Mouse (Mus musculus): ENCODE results near the gene Haus3. TPM values are rescaled to one million over a fixed set of nuclear protein-coding genes. Genes with fewer than 3 reads are reported as not detected.

Gene Haus3
- 18.4 and 37.5 TPM in 2 replicates for polyA plus RNA-seq (2011; ENCODE audit: insufficient read depth, insufficient read length, low replicate concordance, missing spikeins)

DNA sequence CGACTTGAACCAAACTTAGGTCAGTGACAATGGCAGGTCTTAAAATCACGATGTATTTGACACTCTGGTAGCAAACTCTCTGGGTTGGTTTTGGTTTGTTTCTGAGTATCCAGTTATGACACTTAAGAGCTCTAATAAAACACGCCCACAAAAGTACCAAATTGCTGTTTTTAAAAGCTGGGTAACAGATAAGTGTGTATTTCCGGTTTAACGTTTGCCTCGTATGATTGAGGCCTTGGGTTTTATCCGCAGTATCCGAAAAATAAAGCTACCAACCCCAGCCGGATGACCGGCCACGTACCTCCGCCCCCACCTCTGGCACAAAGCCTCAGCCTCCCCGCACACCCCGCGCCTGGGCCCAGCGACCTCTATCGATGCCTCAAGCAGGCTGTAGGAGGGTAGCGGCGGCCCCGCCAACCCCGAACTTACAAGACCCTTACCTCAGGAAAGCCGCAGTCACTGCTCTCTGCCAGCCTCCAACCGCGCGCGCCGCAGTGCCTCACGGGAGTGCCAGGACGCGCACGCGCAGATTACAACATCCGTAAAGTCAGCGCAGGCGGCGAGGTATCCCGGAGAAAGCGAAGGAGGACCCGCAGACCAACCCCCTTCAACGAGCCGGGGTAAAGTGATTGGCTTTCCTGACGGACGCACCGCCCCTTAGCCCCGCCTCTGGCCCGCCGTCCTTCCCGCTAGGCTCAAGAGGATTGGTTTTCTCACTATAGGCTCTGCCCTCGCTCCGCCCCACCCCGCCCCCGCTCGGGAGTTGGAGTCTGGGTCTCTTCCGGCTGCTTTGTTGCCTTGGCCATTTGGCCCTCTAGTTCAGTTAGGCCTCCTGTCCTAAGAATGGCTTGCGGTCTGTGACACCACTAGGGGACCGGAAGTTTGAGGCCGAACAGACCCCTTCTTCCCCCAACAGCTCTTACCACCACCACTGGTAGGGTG lies at the start of gene Haus3, which contains the start of gene Poln:
TSS of gene Haus3 (minus strand) at position 578 of the 942 bp plus-strand sequence.
TSS of gene Poln (minus strand) at position 499 of the 942 bp plus-strand sequence.
- no peaks in the 10 kb centered on the region; the same call in 1 of the 2 replicates for H3K4me1 ChIP-seq (ENCODE audit: control insufficient read depth, insufficient read depth, low read length)
- peak within 1 kb of the TSS; percentile 89 for H3K4me3 ChIP-seq (replicated peaks; ENCODE audit: control insufficient read depth, low read depth, low read length)
- under 1% methylated on average over 57 of the region's 57 CpGs for WGBS
- H3K27ac ChIP-seq (ENCODE audit: control insufficient read depth, insufficient read depth, low read depth, low read length, poor library complexity): peak within 1 kb of the TSS; percentile 90
- TF ChIP-seq POLR2A (IDR thresholded peaks at IDR 0.05; ENCODE audit: borderline replicate concordance, control insufficient read depth, low read depth, low read length) (peak; percentile 80), CTCF (IDR thresholded peaks at IDR 0.05; ENCODE audit: control insufficient read depth, insufficient read depth, low read length) (0 out of 2 replicates have a peak, but pooled peaks have one; percentile 5)

DNA sequence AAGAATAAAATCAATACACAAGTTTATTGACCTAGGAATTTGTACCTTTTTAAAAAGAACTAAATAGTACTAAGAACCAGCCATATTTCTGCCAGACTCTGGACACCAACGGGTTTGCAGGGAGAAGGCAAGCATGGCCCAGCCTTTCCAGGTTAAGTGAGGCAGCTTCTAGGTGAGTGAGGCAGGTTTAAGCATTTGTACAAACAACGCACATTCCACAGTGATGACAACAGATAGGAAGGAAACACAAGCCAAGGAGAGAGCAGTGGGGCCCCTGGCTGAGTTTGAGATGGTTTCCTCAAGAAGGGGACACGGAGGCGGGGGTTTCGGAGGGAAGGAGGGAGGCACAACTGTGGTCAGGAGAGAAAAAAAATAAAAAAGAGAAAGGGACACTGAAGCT lies 49.3 kb upstream of the Haus3 start:
- H3K4me1 ChIP-seq (ENCODE audit: control insufficient read depth, insufficient read depth, low read length): no peaks in the 10 kb centered on the region
- no peak overlapping the region for H3K27ac ChIP-seq (ENCODE audit: control insufficient read depth, insufficient read depth, low read depth, low read length, poor library complexity)
- WGBS: 52% methylated on average over 5 of the region's 5 CpGs
- H3K4me3 ChIP-seq (replicated peaks; ENCODE audit: control insufficient read depth, low read depth, low read length): no peak overlapping the region
- no peak for TF ChIP-seq POLR2A (IDR thresholded peaks at IDR 0.05; ENCODE audit: borderline replicate concordance, control insufficient read depth, low read depth, low read length)
- no peak for TF ChIP-seq CTCF (IDR thresholded peaks at IDR 0.05; ENCODE audit: control insufficient read depth, insufficient read depth, low read length)

DNA sequence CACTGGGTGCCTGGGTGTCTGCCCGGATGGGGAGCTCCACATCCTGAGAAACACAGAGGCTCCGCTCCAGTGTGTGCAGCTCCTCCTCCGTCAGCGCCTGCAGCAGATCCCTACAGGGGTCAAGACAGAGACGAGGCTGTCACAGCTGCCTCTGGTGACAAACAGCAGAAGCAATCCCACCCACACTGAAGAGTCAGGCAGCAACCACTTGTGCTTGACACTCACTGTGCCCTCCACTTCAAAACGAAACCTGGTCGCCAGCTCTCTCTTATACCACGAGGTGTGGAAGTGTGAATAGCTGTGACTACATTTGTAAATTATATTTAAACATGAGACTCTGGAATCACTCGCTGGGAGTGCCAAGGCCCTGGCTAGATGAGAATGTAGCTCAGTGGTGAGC lies 48.4 kb upstream of the Haus3 start:
- H3K4me1 ChIP-seq (ENCODE audit: control insufficient read depth, insufficient read depth, low read length): no peaks in the 10 kb centered on the region
- no peak overlapping the region for H3K27ac ChIP-seq (ENCODE audit: control insufficient read depth, insufficient read depth, low read depth, low read length, poor library complexity)
- WGBS: 73% methylated on average over 9 of the region's 9 CpGs
- H3K4me3 ChIP-seq (replicated peaks; ENCODE audit: control insufficient read depth, low read depth, low read length): no peak overlapping the region
- TF ChIP-seq CTCF (IDR thresholded peaks at IDR 0.05; ENCODE audit: control insufficient read depth, insufficient read depth, low read length) (no peak), POLR2A (IDR thresholded peaks at IDR 0.05; ENCODE audit: borderline replicate concordance, control insufficient read depth, low read depth, low read length) (no peak)

- WGBS: 84% methylated on average over 7 of the region's 7 CpGs
- TF ChIP-seq POLR2A (IDR thresholded peaks at IDR 0.05; ENCODE audit: borderline replicate concordance, control insufficient read depth, low read depth, low read length): no peak
- no peak for TF ChIP-seq CTCF (IDR thresholded peaks at IDR 0.05; ENCODE audit: control insufficient read depth, insufficient read depth, low read length)
- Histone ChIP-seq H3K27ac (ENCODE audit: control insufficient read depth, insufficient read depth, low read depth, low read length, poor library complexity) (no peak overlapping the region), H3K4me3 (replicated peaks; ENCODE audit: control insufficient read depth, low read depth, low read length) (no peak overlapping the region), H3K4me1 (ENCODE audit: control insufficient read depth, insufficient read depth, low read length) (no peaks in the 10 kb centered on the region)
Observed at GRCm38 (mm10) chr5:34216025-34216424, 46.7 kb upstream of the Haus3 start.

DNA sequence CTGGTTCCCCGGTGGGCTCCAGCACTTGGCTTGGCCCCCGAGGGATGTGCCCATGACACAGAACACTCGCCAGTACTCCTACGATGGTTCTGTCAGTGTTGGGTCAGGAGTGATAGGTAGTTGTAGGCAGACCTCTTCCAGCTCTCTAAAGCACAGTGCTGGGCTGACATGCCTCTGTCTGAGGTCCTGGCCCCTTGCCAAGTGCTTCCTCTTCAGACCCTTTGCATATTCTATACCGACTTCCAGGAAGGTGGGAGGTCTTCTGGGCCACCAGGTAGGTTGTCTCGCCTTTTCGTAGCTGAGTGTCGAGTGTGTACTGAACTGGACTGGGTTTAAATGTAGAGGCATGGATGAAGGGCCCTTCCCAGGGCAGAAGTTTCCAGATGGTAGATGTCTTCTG lies 44.3 kb upstream of the Haus3 start:
- TF ChIP-seq POLR2A (IDR thresholded peaks at IDR 0.05; ENCODE audit: borderline replicate concordance, control insufficient read depth, low read depth, low read length): no peak
- no peak for TF ChIP-seq CTCF (IDR thresholded peaks at IDR 0.05; ENCODE audit: control insufficient read depth, insufficient read depth, low read length)
- 71% methylated on average over 8 of the region's 8 CpGs for WGBS

DNA sequence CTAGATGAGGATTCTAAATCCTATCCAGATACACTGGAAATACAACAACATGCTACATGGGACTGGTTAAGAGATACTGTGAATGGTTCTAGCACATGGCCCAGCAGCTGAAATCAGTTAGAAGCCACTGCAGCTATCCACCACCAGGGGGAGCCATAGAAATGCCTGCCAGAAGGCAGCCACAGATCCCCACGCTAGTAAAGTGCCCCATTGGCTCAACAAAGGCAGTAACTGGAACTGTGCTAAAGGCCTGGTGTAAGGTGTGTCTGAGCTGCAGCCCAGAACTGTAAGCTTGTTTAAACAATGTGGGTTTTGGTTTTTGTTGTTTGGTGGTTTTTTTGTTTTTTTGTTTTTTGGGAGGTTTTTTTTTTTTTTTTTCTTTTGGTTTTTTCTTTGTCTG lies 41.0 kb upstream of the Haus3 start:
- no peak overlapping the region for H3K27ac ChIP-seq (ENCODE audit: control insufficient read depth, insufficient read depth, low read depth, low read length, poor library complexity)
- WGBS: 3% methylated on average over 1 of the region's 1 CpGs
- TF ChIP-seq POLR2A (IDR thresholded peaks at IDR 0.05; ENCODE audit: borderline replicate concordance, control insufficient read depth, low read depth, low read length): no peak
- peak; percentile 92 for TF ChIP-seq CTCF (IDR thresholded peaks at IDR 0.05; ENCODE audit: control insufficient read depth, insufficient read depth, low read length)
- no peaks in the 10 kb centered on the region for H3K4me1 ChIP-seq (ENCODE audit: control insufficient read depth, insufficient read depth, low read length)
- no peak overlapping the region for H3K4me3 ChIP-seq (replicated peaks; ENCODE audit: control insufficient read depth, low read depth, low read length)

More for the DNA sequence above, 44.3 kb upstream of the Haus3 start:
- H3K27ac ChIP-seq (ENCODE audit: control insufficient read depth, insufficient read depth, low read depth, low read length, poor library complexity): no peak overlapping the region
- H3K4me3 ChIP-seq (replicated peaks; ENCODE audit: control insufficient read depth, low read depth, low read length): no peak overlapping the region
- no peaks in the 10 kb centered on the region for H3K4me1 ChIP-seq (ENCODE audit: control insufficient read depth, insufficient read depth, low read length)

- no peaks in the 10 kb centered on the region for H3K4me1 ChIP-seq (ENCODE audit: control insufficient read depth, insufficient read depth, low read length)
- WGBS: 33% methylated on average over 3 of the region's 3 CpGs
- H3K27ac ChIP-seq (ENCODE audit: control insufficient read depth, insufficient read depth, low read depth, low read length, poor library complexity): no peak overlapping the region
- TF ChIP-seq CTCF (IDR thresholded peaks at IDR 0.05; ENCODE audit: control insufficient read depth, insufficient read depth, low read length) (no peak), POLR2A (IDR thresholded peaks at IDR 0.05; ENCODE audit: borderline replicate concordance, control insufficient read depth, low read depth, low read length) (no peak)
- no peak overlapping the region for H3K4me3 ChIP-seq (replicated peaks; ENCODE audit: control insufficient read depth, low read depth, low read length)
Observed at GRCm38 (mm10) chr5:34207503-34207902, 38.2 kb upstream of the Haus3 start.

GRCm38 (mm10) chr5:34205788-34206187 lies 36.5 kb upstream of the Haus3 start:
- no peak overlapping the region for H3K27ac ChIP-seq (ENCODE audit: control insufficient read depth, insufficient read depth, low read depth, low read length, poor library complexity)
- no peak overlapping the region for H3K4me3 ChIP-seq (replicated peaks; ENCODE audit: control insufficient read depth, low read depth, low read length)
- WGBS: 64% methylated on average over 2 of the region's 2 CpGs
- no peaks in the 10 kb centered on the region for H3K4me1 ChIP-seq (ENCODE audit: control insufficient read depth, insufficient read depth, low read length)
- no peak for TF ChIP-seq CTCF (IDR thresholded peaks at IDR 0.05; ENCODE audit: control insufficient read depth, insufficient read depth, low read length)
- no peak for TF ChIP-seq POLR2A (IDR thresholded peaks at IDR 0.05; ENCODE audit: borderline replicate concordance, control insufficient read depth, low read depth, low read length)

Measured in bone marrow, adult 2 months (tissue).